Mouse (Mus musculus) lung, adult 2 months (tissue): ENCODE measurements around the gene S100a3. TPM values are rescaled to one million over a fixed set of nuclear protein-coding genes. Genes with fewer than 3 reads are reported as not detected.

Experiments used
- DNase-seq: peaks from one replicate; pipeline ENCODE4 v3.0.0; 2022
- H3K4me1 ChIP-seq: fragments of 200-500 bp; 2 replicates; pipeline ENCODE4 v1.6.1; 2011; ENCODE audit warnings: low read length; ENCODE audit not compliant: control insufficient read depth, insufficient read depth
- H3K4me3 ChIP-seq: fragments of 200-500 bp; replicated peaks from 2 replicates; pipeline ENCODE3; 2011; ENCODE audit warnings: low read depth, mild to moderate bottlenecking, control low read depth, low read length; ENCODE audit errors: extremely low read depth
- CTCF ChIP-seq: fragments of 200-500 bp; IDR thresholded peaks from 2 replicates; pipeline ENCODE4 v1.5.1; 2011; ENCODE audit warnings: mild to moderate bottlenecking, low read length, control low read depth; ENCODE audit not compliant: insufficient read depth
- POLR2A ChIP-seq: fragments of 200-500 bp; IDR thresholded peaks from 2 replicates; pipeline ENCODE4 v1.6.1; 2011; ENCODE audit warnings: low read depth, mild to moderate bottlenecking, control low read depth, low read length, borderline replicate concordance; ENCODE audit errors: extremely low read depth
- WGBS: fragments of 180-500 bp; shearing (Covaris S2); methylation state at CpG from one replicate; pipeline ENCODE4 v1.1.7; 2018; 5-methylcytosine and 5-hydroxymethylcytosine counted together
- polyA plus RNA-seq: library from polyadenylated mRNA; depleted of rRNA; stranded (reverse); fragments of >200 nt; gene quantifications from 2 replicates; pipeline ENCODE4 v1.2.3, GENCODE M21; 2012

The S100a3 gene
- polyA plus RNA-seq, 1 experiment, result 2.3 TPM

DNA sequence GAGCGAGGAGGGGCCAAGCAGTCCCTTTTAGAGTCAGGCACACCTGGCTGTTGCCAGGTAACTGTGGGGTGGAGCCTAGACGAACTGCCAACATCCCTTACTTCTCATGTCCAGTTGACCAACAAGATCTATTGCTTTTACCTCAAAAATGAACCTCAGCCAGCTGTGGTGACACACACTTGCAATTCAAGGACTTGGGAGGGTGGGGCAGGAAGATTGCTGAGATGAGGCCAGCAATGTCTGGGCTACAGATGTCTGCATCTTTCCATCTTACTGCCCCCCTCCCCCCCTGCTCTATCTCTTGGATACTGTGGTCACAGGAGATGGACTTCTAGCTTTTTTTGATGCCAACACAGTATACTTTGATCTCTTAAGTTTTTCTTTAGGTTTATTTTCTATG is 8.1 kb upstream of the S100a3 start:
- no peaks in the 10 kb centered on the region for H3K4me1 ChIP-seq
- no peak overlapping the region for H3K4me3 ChIP-seq
- TF ChIP-seq POLR2A (no peak), CTCF (no peak)
- 58% methylated on average over 2 of the region's 2 CpGs for WGBS
- no peak for DNase-seq

- H3K4me3 ChIP-seq, result no peak overlapping the region
- WGBS, result 66% methylated on average over 5 of the region's 5 CpGs
Observed at GRCm38 (mm10) chr3:90555954-90556353, 4.4 kb upstream of the S100a3 start.

GRCm38 (mm10) chr3:90574691-90575090 is 14.3 kb downstream of the S100a3 start:
- 77% methylated on average over 5 of the region's 5 CpGs for WGBS
- H3K4me1 ChIP-seq, result no peaks in the 10 kb centered on the region
- no peak for DNase-seq
- no peak for TF ChIP-seq POLR2A
- TF ChIP-seq CTCF, result no peak
- no peak overlapping the region for H3K4me3 ChIP-seq

More at GRCm38 (mm10) chr3:90555954-90556353, 4.4 kb upstream of the S100a3 start:
- DNase-seq, result no peak
- no peaks in the 10 kb centered on the region for H3K4me1 ChIP-seq
- TF ChIP-seq CTCF, result no peak
- TF ChIP-seq POLR2A, result no peak

GRCm38 (mm10) chr3:90575320-90575719 is 14.9 kb downstream of the S100a3 start:
- DNase-seq, result no peak
- 62% methylated on average over 3 of the region's 3 CpGs for WGBS
- TF ChIP-seq CTCF (no peak), POLR2A (no peak)
- Histone ChIP-seq H3K4me1 (no peaks in the 10 kb centered on the region), H3K4me3 (no peak overlapping the region)

DNA sequence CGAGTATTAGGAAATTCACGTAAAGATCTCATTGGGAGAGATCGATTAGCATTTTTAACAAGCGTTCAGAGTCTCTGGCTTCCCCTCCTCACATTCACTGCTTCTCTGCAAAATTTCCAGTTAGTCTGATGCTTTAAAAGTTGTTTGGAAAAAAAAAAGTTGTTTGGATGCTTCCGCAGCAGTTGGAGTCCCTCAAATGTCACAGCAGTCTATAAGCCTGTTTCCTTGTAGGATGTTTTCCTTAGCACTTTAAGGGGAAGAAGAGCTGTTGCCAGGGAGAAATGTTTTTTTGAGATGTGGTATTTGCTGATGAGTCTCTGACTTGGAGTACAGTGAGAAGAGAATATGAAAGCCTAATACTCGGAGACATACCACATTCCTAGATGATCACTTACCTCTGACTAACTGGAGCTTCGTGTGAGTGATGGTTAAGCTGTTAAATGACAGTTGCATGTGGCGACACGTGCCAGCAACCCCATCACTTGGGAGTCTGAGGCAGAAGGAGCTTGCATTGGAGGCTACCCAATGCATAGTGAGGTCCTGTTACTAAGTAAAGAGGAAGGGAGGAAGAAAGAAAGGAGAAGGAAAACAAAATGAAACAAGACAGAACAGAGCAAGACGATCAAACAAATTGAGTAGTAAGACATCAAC is 16.1 kb downstream of the S100a3 start:
- 61% methylated on average over 10 of the region's 10 CpGs for WGBS
- no peak overlapping the region for H3K4me3 ChIP-seq
- TF ChIP-seq CTCF, result no peak
- no peak for TF ChIP-seq POLR2A
- no peaks in the 10 kb centered on the region for H3K4me1 ChIP-seq
- DNase-seq, result no peak

- Histone ChIP-seq H3K4me3 (no peak overlapping the region), H3K4me1 (no peaks in the 10 kb centered on the region)
- 58% methylated on average over 7 of the region's 7 CpGs for WGBS
- no peak for TF ChIP-seq POLR2A
- no peak for TF ChIP-seq CTCF
- no peak for DNase-seq
Observed at GRCm38 (mm10) chr3:90579433-90579832, 19.1 kb downstream of the S100a3 start.

GRCm38 (mm10) chr3:90581141-90581540 is 20.8 kb downstream of the S100a3 start:
- H3K4me1 ChIP-seq, result peaks cover 1% of the 10 kb centered on the region
- WGBS, result 97% methylated on average over 5 of the region's 5 CpGs
- no peak for TF ChIP-seq POLR2A
- no peak for TF ChIP-seq CTCF
- no peak overlapping the region for H3K4me3 ChIP-seq
- no peak for DNase-seq

- DNase-seq, result no peak
- no peak for TF ChIP-seq POLR2A
- no peak for TF ChIP-seq CTCF
- WGBS, result 100% methylated on average over 1 of the region's 1 CpGs
- Histone ChIP-seq H3K4me1 (peaks cover 11% of the 10 kb centered on the region), H3K4me3 (no peak overlapping the region)
Observed at GRCm38 (mm10) chr3:90582156-90582555, 21.8 kb downstream of the S100a3 start.

- Histone ChIP-seq H3K4me1 (peaks cover 12% of the 10 kb centered on the region), H3K4me3 (no peak overlapping the region)
- TF ChIP-seq CTCF (no peak), POLR2A (no peak)
- 88% methylated on average over 4 of the region's 4 CpGs for WGBS
- DNase-seq, result no peak
Observed at GRCm38 (mm10) chr3:90582556-90582955, 22.2 kb downstream of the S100a3 start.

GRCm38 (mm10) chr3:90583893-90584292 is 23.5 kb downstream of the S100a3 start:
- peaks cover 12% of the 10 kb centered on the region for H3K4me1 ChIP-seq
- 42% methylated on average over 3 of the region's 3 CpGs for WGBS
- H3K4me3 ChIP-seq, result no peak overlapping the region
- DNase-seq, result no peak
- no peak for TF ChIP-seq POLR2A
- TF ChIP-seq CTCF, result no peak
